Mouse (Mus musculus) lung, adult 2 months (tissue): ENCODE results near the gene Dido1. TPM values are rescaled to one million over a fixed set of nuclear protein-coding genes. Genes with fewer than 3 reads are reported as not detected.
"Not testable (repeated sequence)": the region's sequence is repeated elsewhere in the genome, so short reads cannot be mapped to it uniquely, and the experiment has no call there.

Source experiments
- DNase-seq: peaks from one replicate; pipeline ENCODE4 v3.0.0; 2022
- H3K4me1 ChIP-seq: fragments of 200-500 bp; 2 replicates; pipeline ENCODE4 v1.6.1; 2011; ENCODE audit warnings: low read length; ENCODE audit not compliant: control insufficient read depth, insufficient read depth
- H3K4me3 ChIP-seq: fragments of 200-500 bp; replicated peaks from 2 replicates; pipeline ENCODE3; 2011; ENCODE audit warnings: low read depth, mild to moderate bottlenecking, control low read depth, low read length; ENCODE audit errors: extremely low read depth
- CTCF ChIP-seq: fragments of 200-500 bp; IDR thresholded peaks from 2 replicates; pipeline ENCODE4 v1.5.1; 2011; ENCODE audit warnings: mild to moderate bottlenecking, low read length, control low read depth; ENCODE audit not compliant: insufficient read depth
- POLR2A ChIP-seq: fragments of 200-500 bp; IDR thresholded peaks from 2 replicates; pipeline ENCODE4 v1.6.1; 2011; ENCODE audit warnings: low read depth, mild to moderate bottlenecking, control low read depth, low read length, borderline replicate concordance; ENCODE audit errors: extremely low read depth
- WGBS: fragments of 180-500 bp; shearing (Covaris S2); methylation state at CpG from one replicate; pipeline ENCODE4 v1.1.7; 2018; 5-methylcytosine and 5-hydroxymethylcytosine counted together
- polyA plus RNA-seq: library from polyadenylated mRNA; depleted of rRNA; stranded (reverse); fragments of >200 nt; gene quantifications from 2 replicates; pipeline ENCODE4 v1.2.3, GENCODE M21; 2012

Dido1 gene
- polyA plus RNA-seq, 1 experiment = 17.4 TPM

- WGBS = 16% methylated on average over 8 of the region's 8 CpGs
- Histone ChIP-seq H3K4me3 (no peak overlapping the region), H3K4me1 (peaks cover 6% of the 10 kb centered on the region)
- DNase-seq = no peak
- TF ChIP-seq CTCF (no peak), POLR2A (no peak)
Observed at GRCm38 (mm10) chr2:180725856-180726629, 16.2 kb upstream of the Dido1 start.

GRCm38 (mm10) chr2:180725414-180725778, 15.6 kb upstream of the Dido1 start:
- TF ChIP-seq POLR2A = no peak
- TF ChIP-seq CTCF = no peak
- Histone ChIP-seq H3K4me3 (peak overlapping the region; percentile 40), H3K4me1 (peaks cover 6% of the 10 kb centered on the region)
- DNase-seq = no peak
- 7% methylated on average over 6 of the region's 6 CpGs for WGBS

GRCm38 (mm10) chr2:180724585-180725413, 15.0 kb upstream of the Dido1 start, which contains the start of gene Slc17a9:
Gene Slc17a9 (plus strand): TSS chr2:180725263.
- peak within 1 kb of the TSS; percentile 40 for H3K4me3 ChIP-seq
- 6% methylated on average over 18 of the region's 18 CpGs for WGBS
- DNase-seq = peak; percentile 57
- TF ChIP-seq POLR2A (peak; percentile 24; the same call in 1 of the 2 replicates), CTCF (no peak)
- H3K4me1 ChIP-seq = peaks cover 6% of the 10 kb centered on the region

- no peak overlapping the region for H3K4me3 ChIP-seq
- 59% methylated on average over 2 of the region's 2 CpGs for WGBS
- H3K4me1 ChIP-seq = peaks cover 6% of the 10 kb centered on the region
- DNase-seq = no peak
- TF ChIP-seq CTCF (no peak), POLR2A (no peak)
Observed at GRCm38 (mm10) chr2:180723865-180724264, 14.1 kb upstream of the Dido1 start.

GRCm38 (mm10) chr2:180722748-180723147, 12.9 kb upstream of the Dido1 start:
- H3K4me3 ChIP-seq, DNase-seq, H3K4me1 ChIP-seq: not testable (repeated sequence)
- 74% methylated on average over 5 of the region's 5 CpGs for WGBS

GRCm38 (mm10) chr2:180712037-180712689, 2.4 kb upstream of the Dido1 start:
- no peak for TF ChIP-seq CTCF
- TF ChIP-seq POLR2A = no peak
- WGBS = 89% methylated on average over 5 of the region's 5 CpGs
- no peak for DNase-seq
- Histone ChIP-seq H3K4me3 (no peak overlapping the region), H3K4me1 (peaks cover 16% of the 10 kb centered on the region)

GRCm38 (mm10) chr2:180711527-180711926, 1.7 kb upstream of the Dido1 start:
- no peak for DNase-seq
- 66% methylated on average over 4 of the region's 4 CpGs for WGBS
- no peak for TF ChIP-seq POLR2A
- TF ChIP-seq CTCF = no peak
- H3K4me1 ChIP-seq = peaks cover 16% of the 10 kb centered on the region
- peak overlapping the region; percentile 15 for H3K4me3 ChIP-seq

GRCm38 (mm10) chr2:180710276-180711155, 717 bp upstream of the Dido1 start:
- TF ChIP-seq POLR2A (no peak), CTCF (no peak)
- peaks cover 16% of the 10 kb centered on the region for H3K4me1 ChIP-seq
- H3K4me3 ChIP-seq = peak overlapping the region; percentile 98
- 1% methylated on average over 63 of the region's 64 CpGs for WGBS
- no peak for DNase-seq

- TF ChIP-seq CTCF = no peak
- TF ChIP-seq POLR2A = no peak
- WGBS = under 1% methylated on average over 39 of the region's 39 CpGs
- no peak for DNase-seq
- Histone ChIP-seq H3K4me1 (peaks cover 19% of the 10 kb centered on the region), H3K4me3 (peak overlapping the region; percentile 99)
Observed at GRCm38 (mm10) chr2:180709023-180709922, 526 bp downstream of the Dido1 start.
